ENCODE assay signal across 8 mouse cellular contexts in the genomic region with DNA sequence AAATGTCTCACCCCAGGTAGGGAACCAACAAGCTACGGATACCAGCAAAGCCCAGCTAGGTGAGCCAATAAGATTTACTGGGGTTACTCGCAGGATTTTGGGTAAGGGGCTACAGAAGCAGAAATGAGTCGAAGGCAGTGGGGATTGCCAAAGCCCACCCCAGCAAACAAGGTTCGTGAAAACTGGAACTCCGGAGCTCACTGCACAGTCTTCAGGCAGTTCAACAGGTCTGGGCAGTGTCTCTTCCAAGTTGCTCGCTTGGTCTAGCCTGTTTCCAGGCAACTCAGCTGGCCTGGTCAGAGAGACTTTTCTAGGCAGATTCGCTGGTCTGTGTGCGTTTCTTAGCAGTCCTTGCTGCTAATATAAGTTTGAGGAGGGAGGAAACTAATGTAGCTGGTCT.
"Had no signal": no experiment of that assay in that cellular context is flagged by ENCODE, and none has a peak within 500 bp of the region (broad histone marks: within the 10 kb centered on the region; RNA-seq: fewer than 3 reads in every experiment).

No protein-coding gene starts in this region.

- DNase-seq: kidney, adult 2 months; kidney, postnatal 25 days; layer of hippocampus, adult 9-11 months; liver; lung, postnatal 4 days; midbrain, embryonic 14.5 days; thymus, adult 18-20 months; thymus, postnatal 14 days had no signal
